Mouse (Mus musculus): ENCODE measurements around the gene Slc2a13. TPM values are rescaled to one million over a fixed set of nuclear protein-coding genes. Genes with fewer than 3 reads are reported as not detected.

Gene Slc2a13
- polyA plus RNA-seq, 1 experiment from 2014 or later: 0.75 TPM

- no peak for ATAC-seq
- 86% methylated on average over 5 of the region's 5 CpGs for WGBS
- Histone ChIP-seq H3K4me1 (ENCODE audit: control insufficient read depth, insufficient read depth, low read length) (no peaks in the 10 kb centered on the region), H3K27ac (ENCODE audit: low read length) (no peak overlapping the region), H3K4me3 (ENCODE audit: low read length) (no peak overlapping the region), H3K9ac (ENCODE audit: low read depth, low read length) (no peak overlapping the region), H3K27me3 (replicated peaks; ENCODE audit: control insufficient read depth, insufficient read depth, low read length) (no peaks in the 10 kb centered on the region), H3K4me2 (ENCODE audit: low read depth, low read length) (no peak overlapping the region), H3K9me3 (ENCODE audit: control insufficient read depth, low read length) (no peaks in the 10 kb centered on the region), H3K36me3 (ENCODE audit: control insufficient read depth, insufficient read depth, low read length) (no peaks in the 10 kb centered on the region)
These were observed 291.5 kb downstream of the Slc2a13 start for GRCm38 (mm10) chr15:91281521-91281920.

- Histone ChIP-seq H3K9ac (ENCODE audit: low read depth, low read length) (no peak overlapping the region), H3K27ac (ENCODE audit: low read length) (no peak overlapping the region), H3K27me3 (replicated peaks; ENCODE audit: control insufficient read depth, insufficient read depth, low read length) (no peaks in the 10 kb centered on the region), H3K9me3 (ENCODE audit: control insufficient read depth, low read length) (no peaks in the 10 kb centered on the region), H3K4me2 (ENCODE audit: low read depth, low read length) (no peak overlapping the region), H3K4me3 (ENCODE audit: low read length) (no peak overlapping the region), H3K36me3 (ENCODE audit: control insufficient read depth, insufficient read depth, low read length) (no peaks in the 10 kb centered on the region), H3K4me1 (ENCODE audit: control insufficient read depth, insufficient read depth, low read length) (no peaks in the 10 kb centered on the region; the same call in 1 of the 2 replicates)
- no peak for ATAC-seq
- WGBS: 93% methylated on average over 5 of the region's 5 CpGs
These were observed 293.5 kb downstream of the Slc2a13 start for GRCm38 (mm10) chr15:91279571-91279970.

GRCm38 (mm10) chr15:91275961-91276360 is 297.1 kb downstream of the Slc2a13 start:
- 53% methylated on average over 3 of the region's 3 CpGs for WGBS
- no peak for ATAC-seq
- no peaks in the 10 kb centered on the region for H3K27me3 ChIP-seq (replicated peaks; ENCODE audit: control insufficient read depth, insufficient read depth, low read length)

GRCm38 (mm10) chr15:91268532-91268931 is 304.5 kb downstream of the Slc2a13 start:
- Histone ChIP-seq H3K27me3 (replicated peaks; ENCODE audit: control insufficient read depth, insufficient read depth, low read length) (no peaks in the 10 kb centered on the region), H3K4me2 (ENCODE audit: low read depth, low read length) (no peak overlapping the region), H3K4me1 (ENCODE audit: control insufficient read depth, insufficient read depth, low read length) (no peaks in the 10 kb centered on the region), H3K9ac (ENCODE audit: low read depth, low read length) (no peak overlapping the region), H3K27ac (ENCODE audit: low read length) (no peak overlapping the region), H3K36me3 (ENCODE audit: control insufficient read depth, insufficient read depth, low read length) (no peaks in the 10 kb centered on the region), H3K4me3 (ENCODE audit: low read length) (no peak overlapping the region), H3K9me3 (ENCODE audit: control insufficient read depth, low read length) (no peaks in the 10 kb centered on the region)
- peak; percentile 95 for ATAC-seq
- WGBS: 63% methylated on average over 4 of the region's 4 CpGs

More at GRCm38 (mm10) chr15:91275961-91276360, 297.1 kb downstream of the Slc2a13 start:
- H3K9ac ChIP-seq (ENCODE audit: low read depth, low read length): no peak overlapping the region
- H3K9me3 ChIP-seq (ENCODE audit: control insufficient read depth, low read length): no peaks in the 10 kb centered on the region
- H3K27ac ChIP-seq (ENCODE audit: low read length): no peak overlapping the region
- H3K36me3 ChIP-seq (ENCODE audit: control insufficient read depth, insufficient read depth, low read length): no peaks in the 10 kb centered on the region
- no peak overlapping the region for H3K4me3 ChIP-seq (ENCODE audit: low read length)
- no peaks in the 10 kb centered on the region; the same call in 1 of the 2 replicates for H3K4me1 ChIP-seq (ENCODE audit: control insufficient read depth, insufficient read depth, low read length)
- H3K4me2 ChIP-seq (ENCODE audit: low read depth, low read length): no peak overlapping the region

- H3K9me3 ChIP-seq (ENCODE audit: control insufficient read depth, low read length): no peaks in the 10 kb centered on the region
- H3K4me3 ChIP-seq (ENCODE audit: low read length): no peak overlapping the region
- H3K4me2 ChIP-seq (ENCODE audit: low read depth, low read length): no peak overlapping the region
- H3K27ac ChIP-seq (ENCODE audit: low read length): no peak overlapping the region
- 91% methylated on average over 1 of the region's 1 CpGs for WGBS
- no peak for ATAC-seq
- H3K4me1 ChIP-seq (ENCODE audit: control insufficient read depth, insufficient read depth, low read length): no peaks in the 10 kb centered on the region
- no peak overlapping the region for H3K9ac ChIP-seq (ENCODE audit: low read depth, low read length)
- no peaks in the 10 kb centered on the region for H3K36me3 ChIP-seq (ENCODE audit: control insufficient read depth, insufficient read depth, low read length)
- no peaks in the 10 kb centered on the region for H3K27me3 ChIP-seq (replicated peaks; ENCODE audit: control insufficient read depth, insufficient read depth, low read length)
These were observed 309.1 kb downstream of the Slc2a13 start for GRCm38 (mm10) chr15:91263926-91264325.

GRCm38 (mm10) chr15:91260578-91260977 is 312.5 kb downstream of the Slc2a13 start:
- H3K4me1 ChIP-seq (ENCODE audit: control insufficient read depth, insufficient read depth, low read length): no peaks in the 10 kb centered on the region
- no peaks in the 10 kb centered on the region for H3K9me3 ChIP-seq (ENCODE audit: control insufficient read depth, low read length)
- H3K36me3 ChIP-seq (ENCODE audit: control insufficient read depth, insufficient read depth, low read length): no peaks in the 10 kb centered on the region
- peak; percentile 74 for ATAC-seq
- no peak overlapping the region for H3K4me3 ChIP-seq (ENCODE audit: low read length)
- 67% methylated on average over 5 of the region's 5 CpGs for WGBS
- H3K27me3 ChIP-seq (replicated peaks; ENCODE audit: control insufficient read depth, insufficient read depth, low read length): no peaks in the 10 kb centered on the region
- no peak overlapping the region for H3K9ac ChIP-seq (ENCODE audit: low read depth, low read length)
- no peak overlapping the region for H3K4me2 ChIP-seq (ENCODE audit: low read depth, low read length)
- no peak overlapping the region for H3K27ac ChIP-seq (ENCODE audit: low read length)

- Histone ChIP-seq H3K27me3 (replicated peaks; ENCODE audit: control insufficient read depth, insufficient read depth, low read length) (no peaks in the 10 kb centered on the region), H3K4me1 (ENCODE audit: control insufficient read depth, insufficient read depth, low read length) (no peaks in the 10 kb centered on the region), H3K4me3 (ENCODE audit: low read length) (no peak overlapping the region), H3K27ac (ENCODE audit: low read length) (no peak overlapping the region), H3K9ac (ENCODE audit: low read depth, low read length) (no peak overlapping the region), H3K36me3 (ENCODE audit: control insufficient read depth, insufficient read depth, low read length) (no peaks in the 10 kb centered on the region), H3K4me2 (ENCODE audit: low read depth, low read length) (no peak overlapping the region), H3K9me3 (ENCODE audit: control insufficient read depth, low read length) (no peaks in the 10 kb centered on the region)
- no peak for ATAC-seq
- WGBS: 70% methylated on average over 11 of the region's 11 CpGs
These were observed 315.9 kb downstream of the Slc2a13 start for GRCm38 (mm10) chr15:91257140-91257539.

- Histone ChIP-seq H3K27ac (ENCODE audit: low read length) (no peak overlapping the region), H3K4me1 (ENCODE audit: control insufficient read depth, insufficient read depth, low read length) (no peaks in the 10 kb centered on the region), H3K4me3 (ENCODE audit: low read length) (no peak overlapping the region), H3K4me2 (ENCODE audit: low read depth, low read length) (no peak overlapping the region), H3K9ac (ENCODE audit: low read depth, low read length) (no peak overlapping the region), H3K36me3 (ENCODE audit: control insufficient read depth, insufficient read depth, low read length) (no peaks in the 10 kb centered on the region), H3K9me3 (ENCODE audit: control insufficient read depth, low read length) (no peaks in the 10 kb centered on the region), H3K27me3 (replicated peaks; ENCODE audit: control insufficient read depth, insufficient read depth, low read length) (no peaks in the 10 kb centered on the region)
- WGBS: 73% methylated on average over 2 of the region's 2 CpGs
- no peak for ATAC-seq
These were observed 317.8 kb downstream of the Slc2a13 start for GRCm38 (mm10) chr15:91255308-91255707.

GRCm38 (mm10) chr15:91252956-91253355 is 320.1 kb downstream of the Slc2a13 start:
- Histone ChIP-seq H3K4me1 (ENCODE audit: control insufficient read depth, insufficient read depth, low read length) (no peaks in the 10 kb centered on the region), H3K9ac (ENCODE audit: low read depth, low read length) (no peak overlapping the region), H3K9me3 (ENCODE audit: control insufficient read depth, low read length) (no peaks in the 10 kb centered on the region), H3K27ac (ENCODE audit: low read length) (no peak overlapping the region), H3K4me3 (ENCODE audit: low read length) (no peak overlapping the region), H3K4me2 (ENCODE audit: low read depth, low read length) (no peak overlapping the region), H3K36me3 (ENCODE audit: control insufficient read depth, insufficient read depth, low read length) (no peaks in the 10 kb centered on the region), H3K27me3 (replicated peaks; ENCODE audit: control insufficient read depth, insufficient read depth, low read length) (no peaks in the 10 kb centered on the region)
- 58% methylated on average over 8 of the region's 8 CpGs for WGBS
- no peak for ATAC-seq
